Mouse (Mus musculus) left cerebral cortex, postnatal 4 days (tissue): Measurements from ENCODE around the gene Stx3. TPM values are rescaled to one million over a fixed set of nuclear protein-coding genes. Genes with fewer than 3 reads are reported as not detected.

Source experiments
- DNase-seq: peaks from one replicate; pipeline ENCODE4 v3.0.0-alpha.2; 2022
- intact Hi-C: fragments of 180-260 bp; cut with DNase I; formaldehyde crosslinking; loops from one replicate; pipeline ENCODE4 v1.15.1; 2025
- total RNA-seq, 2 experiments: library from RNA; stranded (reverse); gene quantifications; 2 replicates each; pipeline ENCODE4 v1.2.3; 2021

Stx3 gene
- total RNA-seq, 2 experiments from 2014 or later = 20.0 to 22.9 TPM

DNA sequence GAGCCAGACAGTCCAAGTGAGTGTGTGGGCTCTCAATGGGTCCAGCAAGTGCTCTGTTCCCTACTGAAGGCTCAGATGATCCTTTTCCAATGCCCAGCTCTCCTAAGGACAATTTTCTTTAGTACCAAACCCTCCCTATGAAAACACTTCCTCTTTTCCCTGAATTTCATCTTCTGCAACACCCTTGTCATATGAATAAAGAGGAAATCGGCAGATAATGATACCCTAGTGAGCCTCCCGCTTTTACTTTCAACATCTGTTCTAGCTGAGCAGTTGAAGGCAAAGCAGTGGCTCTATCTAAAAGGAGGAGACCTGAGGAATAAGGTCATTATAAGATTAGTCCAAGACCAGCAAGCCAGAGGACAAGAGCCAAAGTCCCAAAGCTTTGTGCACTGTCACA lies 10.8 kb downstream of the Stx3 start:
- DNase-seq = no peak
- intact Hi-C loops = no loop called here

DNA sequence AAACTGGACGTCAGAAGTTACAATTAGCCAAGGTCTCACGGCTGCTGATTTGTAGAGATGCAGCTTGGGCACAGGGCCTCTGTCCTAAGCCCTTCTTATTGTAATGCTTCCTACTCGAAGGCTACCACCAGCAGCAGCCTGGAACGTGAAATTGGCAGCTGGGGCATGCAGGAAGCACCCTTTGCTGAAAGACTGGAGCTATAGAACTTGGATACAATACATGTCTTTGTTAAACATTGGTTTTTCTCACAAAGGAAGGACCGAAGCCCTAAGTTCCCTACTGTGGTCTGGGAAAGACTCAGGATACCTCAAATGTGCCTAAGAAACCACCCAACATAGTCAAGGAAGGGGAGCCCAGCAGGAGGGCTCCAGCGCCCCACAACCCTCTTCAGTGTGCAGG lies 11.4 kb downstream of the Stx3 start:
- intact Hi-C loops = no loop called here
- no peak for DNase-seq

GRCm38 (mm10) chr19:11807251-11807650 lies 12.0 kb downstream of the Stx3 start:
- intact Hi-C loops = no loop called here
- no peak for DNase-seq

DNA sequence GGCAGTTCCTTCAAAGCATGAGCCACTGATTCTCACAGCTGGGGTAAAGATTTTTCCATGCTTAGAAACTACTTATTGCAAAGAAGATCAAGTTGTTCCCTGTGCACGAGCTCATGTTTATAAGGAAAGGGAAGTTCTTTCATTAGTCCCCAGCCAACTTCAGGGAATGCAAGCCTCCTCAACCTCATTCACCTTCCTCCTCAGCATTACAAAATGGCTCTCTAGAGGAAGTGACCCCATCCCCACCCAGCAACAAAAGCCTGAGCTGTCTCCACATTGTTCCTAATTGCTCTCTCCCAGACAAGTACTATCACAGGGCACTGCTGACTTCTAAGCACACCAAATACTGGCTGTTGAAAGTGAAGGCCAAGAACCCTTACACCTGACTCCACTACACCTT lies 14.8 kb downstream of the Stx3 start:
- DNase-seq = no peak
- intact Hi-C loops = no loop called here

- intact Hi-C loops = no loop called here
- DNase-seq = no peak
Observed at GRCm38 (mm10) chr19:11800531-11801315, 18.5 kb downstream of the Stx3 start.

DNA sequence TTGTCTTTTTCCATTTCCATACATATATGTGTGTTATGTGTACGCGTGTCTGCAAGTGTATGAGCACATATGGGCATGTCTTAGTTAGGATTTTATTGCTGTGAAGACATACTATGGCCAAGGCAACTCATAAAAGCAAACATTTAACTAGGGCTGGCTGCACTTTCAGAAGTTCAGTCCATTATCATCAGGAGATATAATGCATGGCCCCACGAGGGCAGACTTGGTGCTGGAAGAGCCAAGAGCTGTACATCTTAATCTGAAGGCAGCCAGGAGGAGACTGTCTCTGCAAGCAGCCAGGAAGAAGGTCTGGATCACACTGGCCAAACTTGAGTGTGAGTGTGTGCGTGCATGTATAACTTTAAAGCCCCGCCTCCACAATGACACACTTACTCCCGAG lies 24.8 kb downstream of the Stx3 start:
- intact Hi-C loops = no loop called here
- no peak for DNase-seq

DNA sequence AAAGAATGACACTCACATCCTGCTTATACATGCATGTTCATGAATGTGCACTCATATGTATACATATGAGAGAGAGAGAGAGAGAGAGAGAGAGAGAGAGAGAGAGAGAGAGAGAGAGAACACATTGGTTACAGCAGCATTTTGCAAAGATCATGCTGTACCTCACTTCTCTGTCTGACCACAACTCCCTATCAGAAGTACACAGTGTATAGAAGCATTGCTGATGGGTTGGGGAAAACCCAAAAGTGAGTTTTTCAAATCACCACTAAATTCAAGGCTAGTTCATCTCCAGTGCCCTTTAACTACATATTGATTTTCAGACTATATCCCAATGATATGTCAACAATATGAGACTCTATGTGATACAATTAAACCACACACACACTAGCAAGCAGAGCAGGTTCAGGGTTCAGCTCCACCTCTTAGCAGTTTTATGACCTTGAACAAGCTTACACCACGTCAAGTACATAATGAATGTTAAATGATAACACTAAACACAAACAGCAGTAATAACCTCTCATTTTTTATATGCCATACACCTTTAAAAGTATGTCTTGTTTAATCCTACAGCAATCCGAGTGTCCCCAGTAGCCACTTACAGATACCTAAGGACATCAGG lies 25.4 kb downstream of the Stx3 start:
- no peak for DNase-seq
- intact Hi-C loops = no loop called here

- no peak for DNase-seq
- intact Hi-C loops = no loop called here
Observed at GRCm38 (mm10) chr19:11791825-11792224, 27.4 kb downstream of the Stx3 start.

DNA sequence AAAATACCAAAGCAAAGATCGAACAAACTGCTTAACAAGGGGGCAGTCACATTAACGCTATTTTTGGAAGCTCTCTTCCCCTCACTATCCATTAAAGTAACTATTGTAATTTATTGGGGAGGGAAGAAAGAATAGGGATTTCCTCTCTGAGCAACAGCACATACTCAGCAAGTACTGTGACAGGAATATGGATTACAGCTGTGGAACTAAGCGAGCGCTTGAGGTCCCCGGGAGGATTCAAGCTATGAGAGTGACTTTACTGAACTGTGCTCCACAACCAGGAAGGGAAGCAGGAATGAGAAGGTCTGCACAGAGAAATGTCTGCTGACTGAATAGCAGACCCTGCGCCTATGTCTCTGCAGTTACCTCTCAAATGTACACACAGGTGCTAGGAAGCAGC lies 30.3 kb downstream of the Stx3 start:
- no peak for DNase-seq
- intact Hi-C loops = no loop called here

GRCm38 (mm10) chr19:11787826-11788225 lies 31.4 kb downstream of the Stx3 start:
- intact Hi-C loops = no loop called here
- no peak for DNase-seq

DNA sequence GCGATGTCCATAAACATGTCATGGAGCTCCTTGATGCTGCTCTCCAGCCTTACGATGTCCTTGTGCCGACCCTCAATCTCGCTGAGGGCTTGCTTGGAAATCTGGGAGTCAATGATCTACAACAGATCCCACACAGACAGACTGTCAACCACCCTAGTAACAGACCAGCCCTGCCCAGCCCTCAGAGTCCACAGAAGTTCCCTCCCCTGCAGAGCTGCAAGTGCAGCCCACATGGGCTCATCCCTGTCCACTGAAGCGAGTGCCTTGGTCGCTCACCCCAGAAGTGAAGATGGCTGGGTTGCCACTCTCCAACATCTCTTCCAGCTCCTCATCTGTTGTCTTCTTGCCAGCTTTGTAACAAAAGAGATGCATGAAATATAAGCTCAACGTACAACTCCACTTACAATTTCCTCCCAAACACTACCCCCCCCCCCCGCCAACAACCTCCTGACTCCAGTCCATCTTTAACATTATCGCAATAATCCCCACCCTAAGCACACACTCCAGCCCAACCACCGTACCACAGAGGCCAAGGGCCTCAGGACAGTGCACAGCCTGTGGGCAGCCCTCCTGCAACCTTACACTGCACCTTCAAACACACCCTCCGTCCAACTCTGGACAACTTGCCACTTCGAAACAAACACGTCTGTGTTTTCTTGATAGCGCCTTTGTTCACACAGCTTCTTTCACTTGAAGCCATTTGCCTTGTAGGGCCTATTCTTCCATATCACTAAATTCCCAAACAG lies 33.6 kb downstream of the Stx3 start:
- intact Hi-C loops = no loop called here
- no peak for DNase-seq

- intact Hi-C loops = loop anchor here (5.0 to 10.0 kb wide), 2 partner anchors 135 to 167 kb away; partner anchors contain the start of gene Patl1
Observed at GRCm38 (mm10) chr19:11777191-11777865, 41.9 kb downstream of the Stx3 start.

GRCm38 (mm10) chr19:11770205-11770892 lies 48.9 kb downstream of the Stx3 start, which contains the start of gene Mrpl16:
Gene Mrpl16 (plus strand): TSS chr19:11770391.
- intact Hi-C loops = loop anchor here (10.0 kb wide), 1 partner anchor 174 kb away; no protein-coding TSS in a partner anchor

More at GRCm38 (mm10) chr19:11777191-11777865, 41.9 kb downstream of the Stx3 start:
- peak; percentile 53 for DNase-seq

DNA sequence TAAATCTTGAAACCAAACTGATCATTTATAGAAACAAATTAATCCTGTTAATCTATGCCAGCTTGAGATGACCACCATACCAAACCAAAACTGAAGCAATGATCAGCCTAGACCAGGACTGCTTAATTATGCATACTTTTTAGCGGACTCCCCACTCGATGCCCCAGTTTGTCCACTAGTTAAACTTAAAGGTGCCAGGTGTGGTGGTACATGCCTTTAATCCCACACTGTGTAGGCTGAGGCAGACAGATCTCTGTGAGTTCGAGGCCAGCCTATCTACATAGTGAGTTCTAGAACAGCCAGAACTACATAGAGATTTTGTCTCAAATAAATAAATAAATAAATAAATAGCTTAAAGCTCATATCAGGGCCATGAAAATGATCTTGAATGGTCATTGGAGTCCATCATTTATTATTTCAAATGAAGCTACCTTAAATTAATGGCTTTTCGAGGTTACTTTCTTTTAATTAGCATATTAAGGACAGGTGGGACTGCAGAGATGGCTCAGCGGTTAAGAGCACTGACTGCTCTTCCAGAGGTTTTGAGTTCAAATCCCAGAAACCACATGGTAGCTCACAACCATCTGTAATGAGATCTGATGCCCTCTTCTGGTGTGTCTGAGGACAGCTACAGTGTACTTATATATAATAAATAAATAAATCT lies 49.8 kb downstream of the Stx3 start:
- no peak for DNase-seq
- intact Hi-C loops = loop anchor here (2.0 to 10.0 kb wide), 2 partner anchors 159 to 415 kb away; no protein-coding TSS in a partner anchor

More at GRCm38 (mm10) chr19:11770205-11770892, 48.9 kb downstream of the Stx3 start, which contains the start of gene Mrpl16:
- DNase-seq = peak; percentile 81

GRCm38 (mm10) chr19:11768163-11768562 lies 51.0 kb downstream of the Stx3 start:
- no peak for DNase-seq
- intact Hi-C loops = loop anchor here (2.0 to 10.0 kb wide), 2 partner anchors 157 to 413 kb away; no protein-coding TSS in a partner anchor

DNA sequence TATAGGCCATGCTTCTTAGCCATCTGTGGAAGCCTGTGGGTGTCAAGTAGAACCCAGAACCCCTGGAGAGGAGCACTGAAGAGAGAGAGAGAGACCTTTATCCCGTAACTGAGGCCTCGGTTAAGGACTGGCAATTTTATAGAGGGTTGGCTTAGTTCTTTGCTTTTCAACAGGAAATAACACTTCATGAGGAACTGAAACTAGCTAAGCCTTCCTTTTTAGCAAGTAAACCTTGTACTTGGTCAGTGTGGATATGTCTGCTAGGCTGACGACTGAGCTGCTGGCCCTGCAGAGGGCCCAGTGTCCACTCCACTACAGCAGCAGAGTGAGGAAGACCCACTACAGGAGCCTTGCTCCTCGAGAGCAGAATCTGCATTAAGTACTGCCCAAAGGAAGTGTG lies 52.8 kb downstream of the Stx3 start:
- intact Hi-C loops = loop anchor here (10.0 kb wide), 1 partner anchor 412 kb away; no protein-coding TSS in a partner anchor
- DNase-seq = no peak

DNA sequence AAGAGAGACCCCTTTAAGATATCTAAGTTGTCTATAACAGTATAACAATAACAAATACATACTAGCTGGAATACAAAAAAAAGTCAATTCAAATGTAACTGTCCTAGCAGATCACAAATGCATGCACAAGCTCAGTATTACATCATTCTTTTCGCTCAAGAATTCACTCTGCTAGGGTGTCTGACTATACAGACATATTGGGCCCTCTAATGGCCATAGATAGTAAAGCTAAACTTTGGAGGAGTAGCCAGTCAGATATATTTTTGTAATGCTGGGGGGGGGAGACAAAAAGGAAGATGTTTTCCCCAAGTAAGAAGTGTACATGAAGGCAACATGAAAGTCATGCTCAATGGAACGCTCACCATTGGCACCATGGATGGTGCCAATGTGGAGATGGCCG lies 54.1 kb downstream of the Stx3 start:
- DNase-seq = no peak
- intact Hi-C loops = loop anchor here (10.0 kb wide), 1 partner anchor 410 kb away; no protein-coding TSS in a partner anchor

- intact Hi-C loops = no loop called here
- DNase-seq = no peak
Observed at GRCm38 (mm10) chr19:11747298-11747697, 71.9 kb downstream of the Stx3 start, which contains the start of gene Gif. Gene Gif (plus strand): TSS chr19:11747554.

GRCm38 (mm10) chr19:11745680-11746079 lies 73.5 kb downstream of the Stx3 start:
- intact Hi-C loops = no loop called here
- no peak for DNase-seq
